Mouse (Mus musculus) ES-Bruce4 (cell line): ENCODE measurements at regions not wholly inside any gene's neighbourhood (a gene's known extent, or its start where the extent isn't known, plus 50 kb on each side); places are given as distances from the start of the nearest gene placed in this dataset.

ENCODE experiments used
- CTCF ChIP-seq: IDR thresholded peaks from one replicate; pipeline ENCODE4 v1.8.1; 2011; ENCODE audit warnings: low read depth, low read length
- EP300 ChIP-seq: IDR thresholded peaks from 2 replicates; pipeline ENCODE4 v1.6.1; 2011; ENCODE audit warnings: low read depth, low read length; ENCODE audit not compliant: insufficient read depth
- POLR2A ChIP-seq: IDR thresholded peaks from one replicate; pipeline ENCODE4 v1.8.1; 2011; ENCODE audit warnings: low read length; ENCODE audit not compliant: insufficient read depth

- TF ChIP-seq POLR2A: no peak
- no peak for TF ChIP-seq CTCF
- TF ChIP-seq EP300: no peak
Observed at GRCm38 (mm10) chr13:28781660-28782059, 171.9 kb downstream of the Sox4 start.
